Mouse (Mus musculus): ENCODE measurements around the gene Gpr75. TPM values are rescaled to one million over a fixed set of nuclear protein-coding genes. Genes with fewer than 3 reads are reported as not detected.

Gene Gpr75
- 0.24 and 0.45 TPM in 2 replicates for polyA plus RNA-seq (2012; rRNA removed; ENCODE audit: low replicate concordance)

GRCm38 (mm10) chr11:30885171-30885871, at the start of gene Gpr75, which contains the start of gene Asb3:
TSS of gene Gpr75 (plus strand) at chr11:30885358.
TSS of gene Asb3 (plus strand) at chr11:30885416.

Other genes starting within 250 kb of the Gpr75 start
- gene Acyp2, start 235.8 kb upstream of the Gpr75 start, polyA plus RNA-seq (2012; rRNA removed; ENCODE audit: low replicate concordance), result 4.4 and 9.3 TPM in 2 replicates
- 6.6 and 20.6 TPM in 2 replicates for gene Psme4, start 113.6 kb upstream of the Gpr75 start, polyA plus RNA-seq (2012; rRNA removed; ENCODE audit: low replicate concordance)
- gene Asb3, start 58 bp downstream of the Gpr75 start, polyA plus RNA-seq (2012; rRNA removed; ENCODE audit: low replicate concordance), result 1.4 and 4.2 TPM in 2 replicates
- 22.7 and 27.2 TPM in 2 replicates for gene Erlec1, start 69.0 kb downstream of the Gpr75 start, polyA plus RNA-seq (2012; rRNA removed; ENCODE audit: low replicate concordance)
- 1.8 and 2.3 TPM in 2 replicates for gene Chac2, start 101.0 kb downstream of the Gpr75 start, polyA plus RNA-seq (2012; rRNA removed; ENCODE audit: low replicate concordance)